In genomic region chr9:116375658-116376357, GRCm38 (mm10) we compare ENCODE assay signal across 9 mouse cellular contexts.
A peak's percentile ranks its signal among the peaks of the same experiment; 100 is the strongest.
DNase-seq lines count a peak whose midpoint lies in the region; ATAC-seq lines count a peak whose summit lies in the region.
"Had no signal": no experiment of that assay in that cellular context is flagged by ENCODE, and none has a peak within 500 bp of the region (broad histone marks: within the 10 kb centered on the region; RNA-seq: fewer than 3 reads in every experiment).

No protein-coding gene starts in this region.

- WGBS in neural tube, embryonic 13.5 days: 57% methylated on average over 12 of the region's 12 CpGs
- 42% methylated on average over 12 of the region's 12 CpGs for WGBS in lung, embryonic 16.5 days

- H3K4me2 ChIP-seq in neural tube, embryonic 13.5 days: no peak overlapping the region
- H3K4me2 ChIP-seq in lung, embryonic 16.5 days (ENCODE audit: low read depth, low read length): no peak overlapping the region; the same call in 1 of the 2 replicates
- H3K4me2 ChIP-seq: neural tube, embryonic 12.5 days had no signal

- no peak for DNase-seq in neural tube, embryonic 10.5 days (ENCODE audit: extremely low spot score, low spot score)
- peak; percentile 73 to 78 for DNase-seq in cerebellum, postnatal 10 days
- DNase-seq in heart, adult 8-10 months (ENCODE audit: low spot score): peak; percentile 86
- DNase-seq in layer of hippocampus, adult 18-20 months (ENCODE audit: low spot score in 2 of 2): peak; percentile 56 to 71
- DNase-seq in right cerebral cortex, postnatal 25 days: peak; percentile 49
- no peak for DNase-seq in thymus, postnatal 36 days

- no peak overlapping the region for H3K4me3 ChIP-seq in neural tube, embryonic 13.5 days
- H3K4me3 ChIP-seq in lung, embryonic 16.5 days (ENCODE audit: low read length): no peak overlapping the region
- H3K4me3 ChIP-seq: neural tube, embryonic 12.5 days had no signal

- no peak overlapping the region for H3K9ac ChIP-seq in neural tube, embryonic 13.5 days
- H3K9ac ChIP-seq in lung, embryonic 16.5 days (ENCODE audit: low read length): no peak overlapping the region
- H3K9ac ChIP-seq: neural tube, embryonic 12.5 days had no signal

- H3K36me3 ChIP-seq in neural tube, embryonic 13.5 days: no peaks in the 10 kb centered on the region
- H3K36me3 ChIP-seq in lung, embryonic 16.5 days (ENCODE audit: control insufficient read depth, insufficient read depth, low read length): no peaks in the 10 kb centered on the region
- H3K36me3 ChIP-seq: neural tube, embryonic 12.5 days had no signal

- H3K27me3 ChIP-seq in neural tube, embryonic 13.5 days: no peaks in the 10 kb centered on the region
- H3K27me3 ChIP-seq in lung, embryonic 16.5 days (ENCODE audit: control insufficient read depth, insufficient read depth, low read depth, low read length): no peaks in the 10 kb centered on the region
- H3K27me3 ChIP-seq: neural tube, embryonic 12.5 days had no signal

- peaks cover 16% of the 10 kb centered on the region for H3K4me1 ChIP-seq in neural tube, embryonic 13.5 days (replicated peaks)
- peaks cover 11% of the 10 kb centered on the region for H3K4me1 ChIP-seq in lung, embryonic 16.5 days (replicated peaks; ENCODE audit: control insufficient read depth, insufficient read depth, low read length)
- H3K4me1 ChIP-seq: neural tube, embryonic 12.5 days had no signal

- peak overlapping the region; percentile 75 for H3K27ac ChIP-seq in neural tube, embryonic 13.5 days (replicated peaks)
- peak overlapping the region; percentile 59 for H3K27ac ChIP-seq in lung, embryonic 16.5 days (ENCODE audit: low read length)
- H3K27ac ChIP-seq: neural tube, embryonic 12.5 days had no signal

- peak; percentile 90 for ATAC-seq in neural tube, embryonic 13.5 days (ENCODE audit: low read depth)
- ATAC-seq in lung, embryonic 16.5 days (ENCODE audit: low read depth): peak; percentile 82

- H3K9me3 ChIP-seq in neural tube, embryonic 13.5 days: no peaks in the 10 kb centered on the region
- no peaks in the 10 kb centered on the region for H3K9me3 ChIP-seq in lung, embryonic 16.5 days (ENCODE audit: control insufficient read depth, low read length)
- H3K9me3 ChIP-seq: neural tube, embryonic 12.5 days had no signal

Comparison
In these comparisons a context has a peak if more than half of its experiments do, and no peak if none do; other contexts are left out.
1. DNase-seq: peak in cerebellum, postnatal 10 days (2 of 2), heart, adult 8-10 months (single experiment), layer of hippocampus, adult 18-20 months (2 of 2) and right cerebral cortex, postnatal 25 days (single experiment); none in neural tube, embryonic 10.5 days (single experiment) and thymus, postnatal 36 days (0 of 2).